Mouse (Mus musculus): ENCODE measurements around the gene Pcsk4. TPM values are rescaled to one million over a fixed set of nuclear protein-coding genes. Genes with fewer than 3 reads are reported as not detected.
A peak's percentile ranks its signal among the peaks of the same experiment; 100 is the strongest.

Pcsk4 gene
- total and polyA plus RNA-seq, 3 experiments, result 0.46 to 1.1 TPM; not detected in 1

DNA sequence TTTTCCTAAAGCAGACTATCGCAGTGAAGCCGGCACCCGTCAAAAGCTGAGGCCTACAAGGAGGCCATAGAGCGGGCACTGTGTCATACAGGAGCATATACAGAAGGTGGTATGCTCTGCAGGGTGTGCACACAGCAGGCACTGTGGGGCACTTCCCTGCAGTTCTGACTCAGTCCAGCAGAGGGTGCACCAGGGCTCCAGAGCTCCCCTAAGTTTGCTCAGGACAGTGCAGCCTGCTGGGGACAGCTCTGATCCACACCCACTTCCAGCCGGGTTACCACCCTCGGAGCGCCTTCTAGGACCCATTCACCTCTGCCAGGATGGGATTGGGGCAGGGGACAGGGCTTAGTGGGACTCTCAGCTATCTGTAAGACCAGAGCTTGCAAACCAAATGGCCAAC, 21.0 kb upstream of the Pcsk4 start:
- Histone ChIP-seq H3K9me3 (replicated peaks; ENCODE audit: low read length) (no peaks in the 10 kb centered on the region), H3K79me2 (replicated peaks; ENCODE audit: control insufficient read depth, extremely low read depth, insufficient read depth, poor library complexity, severe bottlenecking) (no peaks in the 10 kb centered on the region), H3K36me3 (replicated peaks in 1 of 2; ENCODE audit: control insufficient read depth in 1 of 2, insufficient read depth in 1 of 2, low read length in 1 of 2) (no peaks in the 10 kb centered on the region), H3K27ac (ENCODE audit: insufficient read depth, low read depth) (no peak overlapping the region), H3K4me1 (ENCODE audit: control insufficient read depth in 1 of 2, insufficient read depth in 2 of 2) (peaks cover 3 to 10% of the 10 kb centered on the region in 2 experiments), H3K27me3 (replicated peaks) (peaks cover 85% of the 10 kb centered on the region), H3K9ac (ENCODE audit: insufficient read depth, low read depth) (no peak overlapping the region), H3K4me3 (replicated peaks in 1 of 3; ENCODE audit: low read depth in 2 of 3, low read length in 2 of 3, poor library complexity in 1 of 3) (no peak overlapping the region), H3K4me2 (ENCODE audit: insufficient read depth, low read depth, poor library complexity, severe bottlenecking) (no peak overlapping the region)
- in situ Hi-C loops (cut with MboI; ENCODE audit: low pct_ligation_motif_present, low pct_unique_long_range_greater_than_20kb, low sequenced_read_pairs) (no loop called here), dilution Hi-C loops (cut with MboI; ENCODE audit: extremely low pct_ligation_motif_present, extremely low pct_unique_long_range_greater_than_20kb, low sequenced_read_pairs) (no loop called here)
- no peak for TF ChIP-seq TBP (conservative IDR thresholded peaks at IDR 0.05; ENCODE audit: low read depth, low read length)
- no peak for TF ChIP-seq JUND (conservative IDR thresholded peaks at IDR 0.05; ENCODE audit: low read depth, low read length)
- TF ChIP-seq NELFE (IDR thresholded peaks at IDR 0.05; ENCODE audit: low read depth, low read length), result peak; percentile 32; the same call in 1 of the 2 replicates
- TF ChIP-seq ELF1 (IDR thresholded peaks at IDR 0.05; ENCODE audit: low read depth, low read length), result peak; percentile 43; the same call in 1 of the 2 replicates
- no peak for TF ChIP-seq PAX5 (IDR thresholded peaks at IDR 0.05; ENCODE audit: low read length)
- peak; percentile 64 for TF ChIP-seq RAD21 (IDR thresholded peaks at IDR 0.05; ENCODE audit: low read depth, low read length)
- no peak for TF ChIP-seq POLR2A (IDR thresholded peaks at IDR 0.05; ENCODE audit: low read depth, low read length)
- TF ChIP-seq POLR2AphosphoS2 (IDR thresholded peaks at IDR 0.05; ENCODE audit: low read depth, low read length), result no peak
- no peak for TF ChIP-seq USF1 (IDR thresholded peaks at IDR 0.05; ENCODE audit: low read depth, low read length)
- TF ChIP-seq ZMIZ1 (IDR thresholded peaks at IDR 0.05; ENCODE audit: low read depth, low read length), result no peak
- no peak for TF ChIP-seq E2F4 (IDR thresholded peaks at IDR 0.05; ENCODE audit: insufficient replicate concordance, low read depth, low read length)
- TF ChIP-seq JUN (IDR thresholded peaks at IDR 0.05; ENCODE audit: insufficient read depth, low read depth, low read length), result no peak
- TF ChIP-seq NRF1 (IDR thresholded peaks at IDR 0.05; ENCODE audit: low read depth, low read length), result peak; percentile 43; the same call in 1 of the 2 replicates
- TF ChIP-seq MXI1 (IDR thresholded peaks at IDR 0.05; ENCODE audit: low read depth, low read length), result no peak
- TF ChIP-seq CTCF (conservative IDR thresholded peaks at IDR 0.05 in 1 of 2, IDR thresholded peaks at IDR 0.05 in 1 of 2; ENCODE audit: low read depth in 2 of 2, low read length in 2 of 2), result peak; percentile 85 to 94
- no peak for TF ChIP-seq ZC3H11A (IDR thresholded peaks at IDR 0.05; ENCODE audit: low read depth, low read length)
- TF ChIP-seq KAT2A (IDR thresholded peaks at IDR 0.05; ENCODE audit: insufficient replicate concordance, low read length), result no peak
- TF ChIP-seq SIN3A (IDR thresholded peaks at IDR 0.05; ENCODE audit: low read length), result no peak
- TF ChIP-seq TCF12 (IDR thresholded peaks at IDR 0.05; ENCODE audit: low read depth, low read length), result 0 out of 2 replicates have a peak, but pooled peaks have one; percentile 34
- TF ChIP-seq CHD2 (IDR thresholded peaks at IDR 0.05; ENCODE audit: low read length), result no peak
- no peak for TF ChIP-seq RCOR1 (conservative IDR thresholded peaks at IDR 0.05; ENCODE audit: low read depth, low read length)
- TF ChIP-seq IRF4 (IDR thresholded peaks at IDR 0.05; ENCODE audit: low read depth, low read length), result peak; percentile 39; the same call in 1 of the 2 replicates
- 0 out of 2 replicates have a peak, but pooled peaks have one; percentile 24 for TF ChIP-seq MAX (IDR thresholded peaks at IDR 0.05; ENCODE audit: low read length)
- no peak for TF ChIP-seq GABPA (IDR thresholded peaks at IDR 0.05; ENCODE audit: insufficient replicate concordance, low read depth, low read length)
- TF ChIP-seq ETS1 (conservative IDR thresholded peaks at IDR 0.05; ENCODE audit: low read depth, low read length), result no peak
- no peak for TF ChIP-seq HCFC1 (IDR thresholded peaks at IDR 0.05; ENCODE audit: low read depth, low read length)
- no peak for TF ChIP-seq UBTF (IDR thresholded peaks at IDR 0.05; ENCODE audit: low read depth, low read length)
- TF ChIP-seq CHD1 (IDR thresholded peaks at IDR 0.05; ENCODE audit: low read depth, low read length), result no peak
- peak; percentile 90 for TF ChIP-seq SMC3 (IDR thresholded peaks at IDR 0.05; ENCODE audit: low read depth, low read length)
- TF ChIP-seq MYC (IDR thresholded peaks at IDR 0.05; ENCODE audit: low read depth, low read length), result 0 out of 2 replicates have a peak, but pooled peaks have one; percentile 44
- TF ChIP-seq BHLHE40 (IDR thresholded peaks at IDR 0.05; ENCODE audit: low read depth, low read length), result peak; percentile 29
- TF ChIP-seq MAZ (IDR thresholded peaks at IDR 0.05; ENCODE audit: low read depth, low read length), result 0 out of 2 replicates have a peak, but pooled peaks have one; percentile 35
- TF ChIP-seq MEF2A (IDR thresholded peaks at IDR 0.05; ENCODE audit: borderline replicate concordance, low read depth, low read length), result peak; percentile 46; the same call in 1 of the 2 replicates
- no peak for TF ChIP-seq MAFK (IDR thresholded peaks at IDR 0.05; ENCODE audit: insufficient replicate concordance, low read length)
- no peak for TF ChIP-seq EP300 (IDR thresholded peaks at IDR 0.05; ENCODE audit: low read length)
- TF ChIP-seq ZNF384 (IDR thresholded peaks at IDR 0.05; ENCODE audit: low read depth, low read length), result no peak
- TF ChIP-seq ZKSCAN1 (IDR thresholded peaks at IDR 0.05; ENCODE audit: borderline replicate concordance, low read depth, low read length), result no peak
- no peak for TF ChIP-seq USF2 (conservative IDR thresholded peaks at IDR 0.05; ENCODE audit: low read depth, low read length)
- DNase-seq (ENCODE audit: extremely low read depth), result peak; percentile 82
